Comparison of ENCODE assay signal across 21 mouse cellular contexts in genomic region chr4:131970244-131970853, GRCm38 (mm10). TPM values are rescaled to one million over a fixed set of nuclear protein-coding genes. Genes with fewer than 3 reads are reported as not detected.
DNase-seq lines count a peak whose midpoint lies in the region; ATAC-seq and TF ChIP-seq lines count a peak whose summit lies in the region.
"Had no signal": no experiment of that assay in that cellular context is flagged by ENCODE, and none has a peak within 500 bp of the region (broad histone marks: within the 10 kb centered on the region; RNA-seq: fewer than 3 reads in every experiment).

No protein-coding gene starts in this region.

- peaks cover 4% of the 10 kb centered on the region; the same call in 1 of the 2 replicates for H3K27me3 ChIP-seq in forebrain, embryonic 15.5 days
- H3K27me3 ChIP-seq in forebrain, embryonic 11.5 days (ENCODE audit: control insufficient read depth, insufficient read depth, low read length): no peaks in the 10 kb centered on the region
- H3K27me3 ChIP-seq in kidney, embryonic 16.5 days (ENCODE audit: insufficient read depth, low read length): no peaks in the 10 kb centered on the region
- H3K27me3 ChIP-seq: heart, embryonic 15.5 days had no signal

- no peak for TF ChIP-seq POLR2A in brain, embryonic 14.5 days (IDR thresholded peaks at IDR 0.05; ENCODE audit: borderline replicate concordance, extremely low read depth, insufficient read depth, insufficient read length, poor library complexity, severe bottlenecking)

- no peak for DNase-seq in forebrain, embryonic 11.5 days (ENCODE audit: low spot score)
- no peak for DNase-seq in kidney, postnatal 25 days
- peak; percentile 82 for DNase-seq in brain, embryonic 14.5 days (ENCODE audit: low read depth)
- DNase-seq in layer of hippocampus, adult 8-10 months (ENCODE audit: low spot score in 2 of 2): peak; percentile 21 to 32
- no peak for DNase-seq in spleen, postnatal 10 days (ENCODE audit: low spot score in 2 of 2)
- DNase-seq in frontal cortex, postnatal 25 days (ENCODE audit: low spot score in 2 of 2): no peak
- DNase-seq: adrenal gland, postnatal 36 days; cerebellum, adult 8-10 months; heart, adult 18-20 months; liver, postnatal 0 days; retina, postnatal 1 day had no signal

- no peak overlapping the region for H3K4me2 ChIP-seq in forebrain, embryonic 15.5 days (replicated peaks)
- no peak overlapping the region for H3K4me2 ChIP-seq in forebrain, embryonic 11.5 days (ENCODE audit: low read depth, low read length, severe bottlenecking)
- H3K4me2 ChIP-seq in kidney, embryonic 16.5 days (replicated peaks; ENCODE audit: low read depth, low read length): no peak overlapping the region
- H3K4me2 ChIP-seq: heart, embryonic 15.5 days; midbrain, embryonic 11.5 days had no signal

- TF ChIP-seq CTCF in brain, embryonic 14.5 days (IDR thresholded peaks at IDR 0.05; ENCODE audit: borderline replicate concordance, extremely low read depth, insufficient read depth, insufficient read length): no peak

- ATAC-seq in forebrain, embryonic 15.5 days (replicated peaks): peak; percentile 78
- ATAC-seq in forebrain, embryonic 11.5 days (replicated peaks; ENCODE audit: low FRiP score): no peak
- peak; percentile 59; the same call in 1 of the 2 replicates for ATAC-seq in kidney, embryonic 16.5 days (ENCODE audit: low FRiP score, low TSS enrichment)
- ATAC-seq: hindbrain, postnatal 0 days; liver, postnatal 0 days had no signal

- H3K27ac ChIP-seq in forebrain, embryonic 15.5 days (replicated peaks): no peak overlapping the region
- no peak overlapping the region for H3K27ac ChIP-seq in forebrain, embryonic 11.5 days (ENCODE audit: low read depth, low read length)
- no peak overlapping the region for H3K27ac ChIP-seq in kidney, embryonic 16.5 days (ENCODE audit: low read length)
- H3K27ac ChIP-seq: embryonic facial prominence, embryonic 10.5 days; heart, embryonic 15.5 days; hindbrain, postnatal 0 days; limb, embryonic 10.5 days; stomach, postnatal 0 days had no signal

- H3K4me3 ChIP-seq in forebrain, embryonic 15.5 days: no peak overlapping the region
- H3K4me3 ChIP-seq in forebrain, embryonic 11.5 days (ENCODE audit: low read depth, low read length): no peak overlapping the region
- H3K4me3 ChIP-seq in kidney, embryonic 16.5 days (ENCODE audit: low read length): no peak overlapping the region
- H3K4me3 ChIP-seq: embryonic facial prominence, embryonic 10.5 days; heart, embryonic 15.5 days; limb, embryonic 10.5 days had no signal

- no peak overlapping the region for H3K9ac ChIP-seq in forebrain, embryonic 15.5 days (replicated peaks)
- H3K9ac ChIP-seq in forebrain, embryonic 11.5 days (ENCODE audit: low read length): no peak overlapping the region
- H3K9ac ChIP-seq in kidney, embryonic 16.5 days (replicated peaks; ENCODE audit: low read length): no peak overlapping the region
- H3K9ac ChIP-seq: heart, embryonic 15.5 days; liver, postnatal 0 days had no signal

- peaks cover 45% of the 10 kb centered on the region for H3K36me3 ChIP-seq in forebrain, embryonic 15.5 days
- H3K36me3 ChIP-seq in forebrain, embryonic 11.5 days (ENCODE audit: control insufficient read depth, insufficient read depth, low read length): peaks cover 9% of the 10 kb centered on the region; the same call in 1 of the 2 replicates
- H3K36me3 ChIP-seq in kidney, embryonic 16.5 days (ENCODE audit: insufficient read depth, low read length): peaks cover 41% of the 10 kb centered on the region

- H3K4me1 ChIP-seq in forebrain, embryonic 15.5 days: no peaks in the 10 kb centered on the region
- H3K4me1 ChIP-seq in forebrain, embryonic 11.5 days (replicated peaks; ENCODE audit: control insufficient read depth, insufficient read depth, low read length): no peaks in the 10 kb centered on the region
- H3K4me1 ChIP-seq in kidney, embryonic 16.5 days (ENCODE audit: insufficient read depth, low read length): no peaks in the 10 kb centered on the region
- H3K4me1 ChIP-seq: embryonic facial prominence, embryonic 10.5 days; limb, embryonic 10.5 days had no signal

- 60% methylated on average over 7 of the region's 7 CpGs for WGBS in forebrain, embryonic 15.5 days
- WGBS in forebrain, embryonic 11.5 days: 94% methylated on average over 7 of the region's 7 CpGs
- WGBS in kidney, embryonic 16.5 days: 64% methylated on average over 7 of the region's 7 CpGs

- no peaks in the 10 kb centered on the region for H3K9me3 ChIP-seq in forebrain, embryonic 15.5 days
- H3K9me3 ChIP-seq in forebrain, embryonic 11.5 days (ENCODE audit: control insufficient read depth, low read length): no peaks in the 10 kb centered on the region
- 0 out of 2 replicates have a peak, but pooled peaks cover 2% of the 10 kb centered on the region for H3K9me3 ChIP-seq in kidney, embryonic 16.5 days (ENCODE audit: low read length)
- H3K9me3 ChIP-seq: embryonic facial prominence, embryonic 10.5 days; G1E; heart, embryonic 15.5 days; limb, embryonic 10.5 days had no signal

RNA-seq across cellular contexts. Expression of gene Tmem200b, which starts 48.8 kb away (rescaled TPM):
- 0.17 and 0.22 TPM in 2 replicates for polyA plus RNA-seq in forebrain, embryonic 15.5 days (2015; fragmentation: Nextera tagmentation; extraction: Ambion mirVana)
- polyA plus RNA-seq in forebrain, embryonic 11.5 days (2014; fragmentation: Nextera tagmentation; extraction: Ambion mirVana): 0.72 and 1.2 TPM in 2 replicates
- 0.54 and 1.0 TPM in 2 replicates for polyA plus RNA-seq in kidney, embryonic 16.5 days (2015; fragmentation: Nextera tagmentation; extraction: Ambion mirVana)
- 1.0 and 1.1 TPM in 2 replicates for polyA plus RNA-seq in brain, embryonic 14.5 days (2012; rRNA removed)
- total RNA-seq in layer of hippocampus, adult 8-10 months (2022): 1 to 10 TPM; 2.1 to 3.8 (median 3.2) TPM
- total RNA-seq: common myeloid progenitor, adult 5-6 weeks had no signal
- polyA plus RNA-seq: G1E had no signal

Comparison
In these comparisons a context has a peak if more than half of its experiments do, and no peak if none do; other contexts are left out.
1. DNase-seq: peak in brain, embryonic 14.5 days (single experiment) and layer of hippocampus, adult 8-10 months (2 of 2); none in forebrain, embryonic 11.5 days (single experiment), kidney, postnatal 25 days (0 of 2), spleen, postnatal 10 days (0 of 2) and frontal cortex, postnatal 25 days (0 of 2).